Mouse (Mus musculus) adrenal gland, adult (tissue): Measurements from ENCODE around the gene Ccn2.

ENCODE experiments used
- DNase-seq, 2 experiments: peaks; one replicate each; pipeline ENCODE4 v3.0.0; 2022 to 2023; ENCODE audit warnings: low spot score in 1 of 2; ENCODE audit not compliant: inconsistent age in 2 of 2

Gene Ccn2

GRCm38 (mm10) chr10:24640186-24640875 is 45.1 kb downstream of the Ccn2 start:
- no peak for DNase-seq

DNA sequence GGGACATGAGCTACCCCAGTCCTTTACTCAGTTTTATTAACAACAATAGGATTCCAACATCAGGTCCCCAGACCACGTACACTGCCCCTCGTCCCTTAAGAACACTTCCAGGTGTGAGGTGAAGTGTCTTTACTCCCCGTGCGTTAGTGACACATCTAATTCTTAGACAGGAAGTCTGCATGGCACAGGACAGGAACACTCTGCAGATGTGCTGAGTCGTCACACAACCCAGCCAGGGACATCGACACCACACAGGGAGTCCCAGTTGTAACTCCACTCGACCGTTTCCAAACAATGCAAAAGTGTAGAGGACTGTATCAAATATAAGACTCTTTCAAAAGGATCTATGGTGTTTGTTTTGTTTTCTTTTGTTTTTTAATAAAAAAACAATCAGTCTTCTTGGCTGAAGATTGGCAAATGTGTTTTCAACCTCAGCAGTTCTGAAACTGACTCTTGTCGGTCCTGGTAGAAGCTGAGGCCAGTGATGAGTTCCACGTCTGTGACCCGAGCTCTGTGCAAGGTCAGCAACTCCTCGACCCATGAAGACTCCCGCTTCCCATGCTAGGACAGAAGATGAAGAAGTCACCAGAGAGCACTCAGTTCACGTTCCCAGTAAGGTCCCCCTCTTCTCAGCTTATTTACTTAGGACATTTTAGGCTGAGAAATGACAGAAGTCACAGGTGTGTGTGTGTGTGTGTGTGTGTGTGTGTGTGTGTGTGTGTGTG is 46.3 kb downstream of the Ccn2 start:
- no peak for DNase-seq

- no peak for DNase-seq
Observed at GRCm38 (mm10) chr10:24642796-24643580, 47.7 kb downstream of the Ccn2 start.

GRCm38 (mm10) chr10:24645169-24645568 is 49.9 kb downstream of the Ccn2 start:
- DNase-seq = no peak
